Mouse (Mus musculus): ENCODE data around the gene Clmp. TPM values are rescaled to one million over a fixed set of nuclear protein-coding genes. Genes with fewer than 3 reads are reported as not detected.
"Not testable (repeated sequence)": the region's sequence is repeated elsewhere in the genome, so short reads cannot be mapped to it uniquely, and the experiment has no call there.

The Clmp gene
- total RNA-seq, 2 experiments from 2014 or later = 0.26 TPM; not detected in 1

DNA sequence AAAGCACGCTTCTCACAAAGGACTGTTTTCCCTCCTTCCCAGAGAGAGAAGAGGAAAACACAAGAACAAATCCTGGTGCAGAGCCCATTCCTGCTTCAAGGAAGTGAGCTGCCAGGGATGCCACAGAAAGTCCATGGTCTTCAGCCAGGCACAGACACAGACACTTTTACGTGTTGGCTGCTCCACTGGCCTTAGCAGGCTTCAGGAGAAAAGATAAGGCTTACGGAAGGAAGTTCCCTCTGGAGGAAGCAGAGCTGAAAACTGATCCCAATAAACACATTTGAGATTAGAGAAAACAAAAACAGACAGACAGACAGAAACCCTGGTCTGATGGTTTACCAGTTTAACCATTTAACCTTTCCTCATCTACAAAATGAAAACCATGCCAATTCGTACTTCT, 110.3 kb downstream of the Clmp start:
- no peak for ATAC-seq (replicated peaks; ENCODE audit: low FRiP score, poor library complexity, severe bottlenecking)

DNA sequence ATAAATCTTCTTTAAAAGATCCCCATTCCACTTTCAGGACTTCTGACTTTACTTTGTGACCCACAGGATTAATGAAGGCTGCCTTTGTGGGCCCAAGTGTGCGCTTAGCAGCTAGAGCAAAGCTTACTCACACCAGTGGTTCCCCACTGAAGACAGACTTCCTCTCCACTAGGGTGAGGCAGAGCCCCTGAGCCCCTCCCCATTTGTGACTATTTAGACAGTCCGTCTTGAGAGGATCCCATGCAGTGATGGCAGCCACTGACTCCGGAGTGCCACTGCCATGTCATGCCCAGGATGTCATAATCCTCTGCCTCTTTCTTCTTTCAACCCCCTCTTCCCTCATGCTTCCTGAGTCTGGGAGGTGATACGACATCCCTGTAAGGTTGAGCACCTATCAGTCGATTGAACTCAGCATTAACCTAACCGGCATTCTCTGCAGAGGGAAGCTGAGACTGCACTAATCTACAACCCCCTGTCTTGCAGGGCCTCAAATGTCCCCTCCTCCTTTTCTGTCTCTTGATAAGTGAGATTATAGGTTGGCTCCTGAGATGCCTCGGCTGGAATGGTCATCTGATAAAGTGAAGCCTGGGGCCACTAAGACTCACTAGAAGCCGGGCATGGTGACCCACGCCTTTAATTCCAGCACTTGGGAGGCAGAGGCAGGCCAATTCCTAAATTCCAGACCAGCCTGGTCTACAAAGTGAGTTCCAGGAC, 112.6 kb downstream of the Clmp start:
- ATAC-seq (replicated peaks; ENCODE audit: low FRiP score, poor library complexity, severe bottlenecking) = no peak

DNA sequence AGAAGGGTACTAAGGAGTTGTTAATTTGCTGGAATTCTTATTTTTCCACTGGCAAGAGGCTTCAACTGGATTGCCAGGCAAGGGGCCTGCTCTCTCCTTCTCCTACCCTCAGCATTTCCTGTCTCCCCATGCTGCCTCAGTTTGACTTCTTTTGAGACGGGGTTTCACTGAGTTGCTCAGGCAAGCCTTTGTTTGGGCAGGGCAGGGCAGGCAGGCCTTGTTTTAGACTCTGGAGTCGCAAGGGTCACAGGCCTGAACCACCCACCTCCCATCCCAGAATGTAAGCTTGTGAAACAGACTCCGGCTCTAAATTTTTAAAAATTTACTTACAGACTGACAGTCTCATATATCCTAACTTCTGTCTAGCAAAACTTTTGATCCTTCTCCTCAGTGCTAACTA, 113.3 kb downstream of the Clmp start:
- no peak for ATAC-seq (replicated peaks; ENCODE audit: low FRiP score, poor library complexity, severe bottlenecking)

DNA sequence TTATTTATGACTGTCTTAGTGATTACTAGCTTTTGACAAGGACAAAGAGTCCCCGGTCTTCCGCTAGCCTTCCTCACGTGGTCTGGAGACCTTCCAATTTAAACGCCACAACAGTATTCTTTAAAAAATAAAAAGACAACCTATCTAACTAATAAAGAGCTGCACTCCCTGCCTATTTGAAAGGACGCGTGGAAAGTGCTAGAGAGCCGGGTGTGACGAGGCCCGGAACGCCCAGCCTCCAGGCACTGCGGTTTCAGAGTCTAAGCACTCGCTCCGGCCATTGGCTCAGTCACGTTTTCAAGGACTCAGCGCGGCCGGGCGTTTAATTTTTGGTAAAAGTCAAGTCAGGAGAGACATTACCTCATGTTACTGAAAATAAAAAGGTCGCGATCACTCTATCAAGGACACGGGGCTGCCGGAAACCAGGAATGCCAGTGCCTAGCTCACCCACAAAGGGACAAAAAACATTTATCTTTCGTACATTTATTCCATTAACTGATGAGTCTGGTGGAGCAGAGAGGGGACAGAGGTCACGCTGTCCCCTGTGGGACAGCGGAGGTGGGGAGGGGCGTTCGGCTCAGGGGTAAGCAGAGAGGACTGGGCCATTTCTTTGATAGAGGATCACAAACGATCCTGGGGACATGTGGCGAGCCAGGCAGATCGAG, 114.2 kb downstream of the Clmp start:
- peak; percentile 65 for ATAC-seq (replicated peaks; ENCODE audit: low FRiP score, poor library complexity, severe bottlenecking)

DNA sequence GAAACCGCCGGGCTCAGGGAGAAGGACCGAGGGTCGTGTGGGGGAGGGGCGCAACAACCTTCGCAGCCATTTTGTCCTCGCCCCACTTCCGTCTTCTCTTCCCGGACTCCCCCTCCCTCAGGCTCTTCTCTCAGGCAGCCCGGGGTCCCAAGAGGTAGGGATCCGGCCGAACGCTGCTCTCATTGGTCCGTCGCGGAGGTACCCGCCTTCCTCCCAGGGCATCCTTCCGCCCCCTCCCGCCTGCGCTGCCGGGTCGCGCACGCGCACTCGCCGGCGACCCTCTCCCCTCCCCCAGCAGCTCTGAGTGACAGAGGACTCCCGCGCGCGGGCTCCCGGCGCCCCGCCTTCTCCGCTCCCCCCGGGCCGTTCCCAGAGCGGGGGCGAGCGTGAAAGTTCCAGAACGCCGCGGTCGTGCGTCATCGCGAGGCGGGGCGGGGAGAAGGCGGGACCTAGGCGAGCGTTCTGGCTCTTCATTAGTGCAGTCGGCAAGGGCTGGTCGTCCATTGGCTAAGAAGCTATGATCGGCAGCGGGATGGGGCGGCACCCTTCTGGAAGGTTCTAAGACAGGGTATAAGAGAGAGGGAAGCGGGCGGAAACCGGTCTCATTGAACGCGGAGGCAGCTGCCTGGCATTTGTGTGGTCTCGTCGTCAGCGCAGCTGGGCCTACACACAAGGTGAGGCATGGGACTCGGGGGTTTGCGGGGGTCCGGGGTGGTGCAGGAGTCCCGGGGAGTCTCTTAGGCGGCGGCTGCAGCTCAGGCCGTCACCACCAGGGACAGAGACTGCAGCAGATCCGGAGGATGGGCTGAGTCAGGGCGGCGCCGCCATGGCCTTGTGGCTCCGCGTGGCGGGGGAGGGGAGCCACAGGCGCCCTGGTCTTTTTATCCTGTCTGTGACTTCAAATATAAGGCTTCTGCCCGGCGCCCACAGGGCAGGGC, 115.2 kb downstream of the Clmp start, which contains the start of gene Hspa8:
Gene Hspa8 (plus strand): TSS at position 310 of the 938 bp plus-strand sequence.
- ATAC-seq (replicated peaks; ENCODE audit: low FRiP score, poor library complexity, severe bottlenecking) = peak; percentile 91

DNA sequence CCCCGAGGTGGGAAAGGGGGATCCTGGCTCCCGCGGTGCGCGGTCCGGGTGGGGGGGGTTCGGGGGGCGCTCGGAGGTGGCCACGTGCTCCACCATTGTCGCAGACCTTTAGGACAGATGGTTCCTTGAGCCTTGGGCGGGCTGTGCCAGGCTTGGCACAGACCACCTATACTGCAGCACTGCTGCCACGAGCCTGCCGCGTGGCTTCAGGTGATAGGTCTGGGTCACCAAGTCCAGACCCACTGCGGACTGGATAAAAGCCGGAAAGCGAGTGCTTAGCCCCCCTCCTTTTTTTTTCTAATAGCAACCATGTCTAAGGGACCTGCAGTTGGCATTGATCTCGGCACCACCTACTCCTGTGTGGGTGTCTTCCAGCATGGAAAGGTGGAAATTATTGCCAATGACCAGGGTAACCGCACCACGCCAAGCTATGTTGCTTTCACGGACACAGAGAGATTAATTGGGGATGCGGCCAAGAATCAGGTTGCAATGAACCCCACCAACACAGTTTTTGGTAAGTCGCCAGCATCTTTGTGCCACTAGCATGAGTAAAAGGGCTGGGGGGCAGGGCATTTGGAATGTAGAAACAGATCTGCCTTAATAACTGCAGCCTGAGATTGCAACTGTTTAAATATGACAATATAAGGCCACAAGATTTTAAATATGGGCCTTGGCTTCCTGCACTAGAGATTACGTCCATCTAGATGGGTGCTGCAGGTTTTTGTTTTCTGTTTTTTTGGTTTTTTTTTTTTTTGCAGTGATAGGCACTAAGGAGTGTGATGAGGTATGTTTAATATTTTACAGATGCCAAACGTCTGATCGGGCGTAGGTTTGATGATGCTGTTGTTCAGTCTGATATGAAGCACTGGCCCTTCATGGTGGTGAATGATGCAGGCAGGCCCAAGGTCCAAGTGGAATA, 116.1 kb downstream of the Clmp start:
- ATAC-seq (replicated peaks; ENCODE audit: low FRiP score, poor library complexity, severe bottlenecking) = not testable (repeated sequence)

DNA sequence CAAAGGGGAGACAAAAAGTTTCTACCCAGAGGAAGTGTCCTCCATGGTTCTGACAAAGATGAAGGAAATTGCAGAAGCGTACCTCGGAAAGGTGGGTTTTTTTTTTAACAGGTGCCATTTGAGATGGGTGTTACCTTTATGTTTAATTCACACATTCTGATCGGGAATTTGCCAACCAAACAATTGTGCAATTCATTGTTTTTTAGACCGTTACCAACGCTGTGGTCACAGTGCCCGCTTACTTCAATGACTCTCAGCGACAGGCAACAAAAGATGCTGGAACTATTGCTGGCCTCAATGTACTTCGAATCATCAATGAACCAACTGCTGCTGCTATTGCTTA, 116.7 kb downstream of the Clmp start:
- ATAC-seq (replicated peaks; ENCODE audit: low FRiP score, poor library complexity, severe bottlenecking) = not testable (repeated sequence)

DNA sequence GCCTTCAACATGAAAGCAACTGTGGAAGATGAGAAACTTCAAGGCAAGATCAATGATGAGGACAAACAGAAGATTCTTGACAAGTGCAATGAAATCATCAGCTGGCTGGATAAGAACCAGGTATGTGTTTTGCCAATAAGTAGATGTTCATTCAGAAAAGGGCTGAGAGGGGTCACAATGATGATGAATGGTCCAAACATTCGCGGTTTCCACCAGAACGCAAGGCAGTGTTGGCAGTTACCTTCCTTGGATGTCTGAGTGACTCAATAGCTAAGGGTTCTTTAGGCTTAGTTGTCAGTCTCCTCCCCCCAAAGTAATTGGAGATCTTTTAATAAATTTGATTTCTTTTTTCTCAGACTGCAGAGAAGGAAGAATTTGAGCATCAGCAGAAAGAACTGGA, 118.8 kb downstream of the Clmp start:
- ATAC-seq (replicated peaks; ENCODE audit: low FRiP score, poor library complexity, severe bottlenecking) = not testable (repeated sequence)

DNA sequence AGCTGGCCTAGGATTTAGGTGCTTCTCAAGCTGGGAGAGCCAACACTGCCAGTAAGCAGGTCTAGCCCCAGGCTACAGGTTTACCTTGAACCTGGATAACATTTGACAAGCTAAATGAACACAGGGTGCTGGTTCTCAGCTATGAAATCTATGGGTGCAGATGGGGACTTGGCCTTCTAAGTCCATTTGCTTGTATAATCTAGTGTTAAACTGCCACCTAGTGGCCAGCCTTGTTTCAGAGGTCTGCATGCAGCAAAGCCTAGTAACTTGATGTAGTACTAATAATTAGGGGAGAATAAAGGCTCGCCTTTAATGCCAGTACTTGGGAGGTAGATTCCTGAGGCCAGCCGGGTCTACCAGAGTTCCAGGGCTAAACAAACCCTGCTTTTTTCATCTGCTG, 119.5 kb downstream of the Clmp start:
- no peak for ATAC-seq (replicated peaks; ENCODE audit: low FRiP score, poor library complexity, severe bottlenecking)

DNA sequence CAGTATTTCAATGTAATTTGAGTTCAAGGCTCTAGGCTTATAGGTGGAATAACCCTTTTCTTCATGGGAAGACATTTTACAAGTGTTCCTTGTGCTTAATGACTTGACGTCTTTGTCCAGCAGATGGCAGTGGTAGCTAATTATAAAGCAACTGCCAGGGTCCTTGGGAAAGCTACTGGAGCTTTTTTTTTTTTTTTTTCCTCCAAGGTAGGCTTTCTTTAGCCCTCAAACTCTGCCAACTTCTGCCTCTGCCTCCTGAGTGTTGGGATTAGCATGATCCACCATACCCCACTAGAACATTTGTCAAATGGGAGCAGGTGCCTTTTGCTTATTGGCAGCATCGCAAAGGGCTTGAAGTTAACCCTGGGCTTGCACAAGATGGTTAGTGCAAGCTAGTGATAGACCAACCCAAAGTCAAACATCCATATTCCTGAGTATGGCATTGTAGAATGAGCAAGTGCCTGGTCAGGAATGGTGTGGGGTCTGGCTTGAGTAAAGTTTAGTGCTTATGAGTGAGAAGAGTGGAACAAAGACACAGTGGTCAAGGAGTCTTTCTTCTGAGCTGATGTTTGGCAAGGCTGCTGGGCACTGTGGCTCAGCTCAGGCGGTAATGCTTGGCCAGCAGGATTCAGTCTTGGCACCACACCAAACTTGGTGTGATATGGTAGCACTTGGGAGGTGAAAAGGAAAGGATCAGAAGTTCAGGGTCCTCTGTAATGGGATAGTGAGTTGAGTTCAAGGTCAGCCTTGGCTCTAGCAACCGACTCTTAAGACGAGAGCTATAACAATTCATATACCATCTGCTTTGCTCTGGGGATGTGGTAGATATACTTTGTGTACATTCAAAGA, 120.9 kb downstream of the Clmp start:
- ATAC-seq (replicated peaks; ENCODE audit: low FRiP score, poor library complexity, severe bottlenecking) = 0 out of 2 replicates have a peak, but pooled peaks have one; percentile 35

DNA sequence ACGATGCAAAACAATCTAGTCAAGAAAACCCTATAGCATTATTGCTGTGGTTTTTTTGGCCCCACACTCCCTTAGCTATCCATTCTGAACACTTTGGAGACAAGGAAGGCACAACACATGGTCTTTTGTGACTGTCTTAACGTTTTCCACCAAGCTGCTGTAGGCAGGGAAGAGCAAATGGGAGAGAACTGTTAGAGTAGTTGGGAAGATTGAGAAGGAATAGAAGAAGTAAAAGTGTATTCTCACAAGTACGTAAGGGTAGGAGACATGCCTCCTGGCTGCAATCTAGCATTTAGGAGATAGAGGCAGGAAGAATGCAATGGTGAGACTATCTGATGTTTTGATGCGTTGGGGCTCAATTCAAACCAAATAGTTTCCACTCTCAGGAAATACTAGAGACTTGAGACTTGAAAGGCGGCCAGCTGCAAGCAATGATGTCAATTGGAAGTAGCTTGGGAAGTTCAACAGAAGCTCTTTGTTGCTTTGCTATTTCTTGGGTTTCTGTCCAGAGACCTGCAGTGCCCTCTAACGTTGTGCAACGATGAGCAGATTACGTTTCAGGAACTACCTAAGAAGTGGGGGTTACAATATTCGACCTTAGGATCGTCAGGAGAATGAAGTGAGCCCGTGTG, 121.6 kb downstream of the Clmp start:
- no peak for ATAC-seq (replicated peaks; ENCODE audit: low FRiP score, poor library complexity, severe bottlenecking)

DNA sequence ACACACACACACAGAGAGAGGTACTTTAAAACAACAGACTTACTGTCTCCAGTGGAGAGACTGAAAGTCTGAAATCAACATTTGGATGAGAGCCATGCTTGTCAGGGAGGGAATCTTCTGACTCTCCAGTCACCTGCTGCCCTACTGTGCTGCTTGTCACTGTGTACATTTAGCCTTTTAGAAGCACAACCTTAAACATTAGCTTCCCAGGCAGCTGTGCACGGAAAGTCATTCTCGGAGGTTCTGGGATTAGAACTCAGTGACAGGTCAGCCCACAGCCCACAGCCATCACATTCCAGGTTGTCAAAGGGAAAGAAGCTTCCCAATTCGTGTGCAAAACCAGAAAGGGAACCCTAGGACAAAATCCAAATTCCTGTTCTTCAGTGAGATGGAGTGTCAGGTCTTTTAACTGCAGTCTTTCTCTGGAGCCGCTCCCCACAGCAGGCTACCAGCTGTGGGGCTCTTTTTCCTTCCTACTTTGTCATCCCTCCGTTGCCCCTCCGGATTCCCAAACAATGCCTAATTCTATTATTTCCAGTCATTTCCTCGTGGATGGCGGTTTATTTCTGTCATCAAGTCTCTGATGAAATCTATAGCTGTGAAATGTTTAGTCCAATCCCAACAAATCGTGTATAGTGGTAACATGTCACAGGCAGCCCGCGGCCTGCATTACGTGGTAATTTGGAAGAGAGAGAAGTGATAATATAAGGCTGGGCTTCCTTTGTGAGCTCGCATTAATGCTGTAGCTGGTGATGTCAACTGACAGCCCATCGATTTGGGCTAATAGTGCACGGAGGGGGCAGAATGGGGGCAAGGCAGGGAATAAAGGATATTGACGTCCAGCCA, 122.5 kb downstream of the Clmp start:
- ATAC-seq (replicated peaks; ENCODE audit: low FRiP score, poor library complexity, severe bottlenecking) = no peak

DNA sequence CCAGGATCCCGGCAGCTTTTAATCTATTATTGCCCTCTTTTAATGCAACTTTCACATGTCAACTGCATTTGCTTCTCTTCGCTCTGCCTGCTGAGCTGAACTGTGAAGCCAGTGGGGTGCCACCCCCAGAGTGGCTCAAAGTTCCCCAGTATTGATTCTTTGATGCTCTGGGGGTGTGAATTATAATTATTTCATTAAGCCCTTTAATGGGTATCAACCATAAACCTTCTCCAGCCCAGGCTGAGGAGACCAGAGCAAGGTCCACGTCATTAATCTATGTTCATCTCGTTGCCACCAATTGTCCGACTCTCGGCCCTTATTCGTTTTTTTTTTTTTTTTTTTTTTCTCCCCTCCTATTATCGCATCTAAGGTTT, 123.1 kb downstream of the Clmp start:
- no peak for ATAC-seq (replicated peaks; ENCODE audit: low FRiP score, poor library complexity, severe bottlenecking)

DNA sequence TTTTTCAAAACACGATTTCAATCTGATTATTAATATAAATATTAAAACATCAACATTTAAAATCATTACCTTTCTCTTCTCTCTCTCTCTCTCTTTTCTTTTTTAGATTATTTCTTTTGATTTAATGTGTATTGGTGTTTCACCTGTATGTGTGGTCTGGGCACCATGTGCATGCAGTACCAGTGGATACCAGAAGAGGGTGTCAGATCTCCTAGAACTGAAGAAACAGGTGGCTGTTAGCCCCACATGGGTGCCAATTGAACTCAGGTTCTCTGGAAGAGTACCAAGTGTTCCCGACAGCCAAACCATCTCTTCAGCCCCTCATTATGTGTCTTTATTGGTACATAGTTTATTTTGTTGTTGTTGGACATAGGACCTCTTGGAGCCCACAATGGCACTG, 126.1 kb downstream of the Clmp start:
- ATAC-seq (replicated peaks; ENCODE audit: low FRiP score, poor library complexity, severe bottlenecking) = no peak

DNA sequence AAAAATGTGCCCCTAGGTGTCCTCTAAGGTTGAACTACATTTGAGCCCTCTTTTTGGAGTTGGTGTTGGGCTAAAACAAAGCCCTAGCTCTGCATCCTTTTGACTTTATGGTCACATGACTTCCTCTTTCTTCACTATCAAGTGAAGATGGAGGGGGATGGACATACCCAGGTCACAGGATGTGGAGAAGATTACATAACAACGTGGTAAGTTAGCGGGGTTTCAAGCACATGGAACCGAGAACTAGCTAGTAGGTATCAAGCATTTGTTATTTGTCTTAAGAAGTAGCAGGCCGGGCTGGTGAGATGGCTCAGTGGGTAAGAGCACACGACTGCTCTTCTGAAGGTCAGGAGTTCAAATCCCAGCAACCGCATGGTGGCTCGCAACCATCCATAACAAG, 128.3 kb downstream of the Clmp start:
- ATAC-seq (replicated peaks; ENCODE audit: low FRiP score, poor library complexity, severe bottlenecking) = no peak

DNA sequence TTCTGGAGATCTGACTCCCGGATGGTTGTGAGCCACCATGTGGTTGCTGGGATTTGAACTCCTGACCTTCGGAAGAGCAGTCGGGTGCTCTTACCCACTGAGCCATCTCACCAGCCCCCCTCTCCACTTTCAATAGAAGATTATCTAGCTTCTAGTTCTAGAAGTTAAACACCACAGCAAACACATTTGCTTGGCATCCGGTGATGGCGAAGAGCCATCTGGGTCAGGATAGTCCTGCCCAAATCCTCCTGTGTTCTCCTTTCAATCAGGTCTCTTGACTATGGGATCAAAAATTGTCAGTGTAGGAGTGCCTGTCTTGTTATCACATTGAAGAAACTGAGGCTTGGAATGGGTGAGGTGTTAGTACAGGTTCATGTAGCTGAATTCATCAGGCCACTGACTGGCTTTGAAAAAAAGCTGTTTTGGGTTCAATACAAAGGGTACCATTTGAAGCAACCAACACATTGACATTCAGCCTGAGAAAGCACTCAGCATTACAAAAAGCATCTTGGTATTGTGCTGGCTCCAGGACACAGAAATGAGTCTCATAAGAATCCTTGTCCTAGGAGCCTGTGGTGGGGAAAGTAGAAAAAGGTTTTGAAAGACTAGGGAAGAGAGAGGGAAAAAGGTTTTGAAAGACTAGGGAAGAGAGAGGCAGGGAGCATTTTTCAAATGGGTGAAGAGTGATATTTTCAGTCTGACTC, 131.7 kb downstream of the Clmp start:
- no peak for ATAC-seq (replicated peaks; ENCODE audit: low FRiP score, poor library complexity, severe bottlenecking)

DNA sequence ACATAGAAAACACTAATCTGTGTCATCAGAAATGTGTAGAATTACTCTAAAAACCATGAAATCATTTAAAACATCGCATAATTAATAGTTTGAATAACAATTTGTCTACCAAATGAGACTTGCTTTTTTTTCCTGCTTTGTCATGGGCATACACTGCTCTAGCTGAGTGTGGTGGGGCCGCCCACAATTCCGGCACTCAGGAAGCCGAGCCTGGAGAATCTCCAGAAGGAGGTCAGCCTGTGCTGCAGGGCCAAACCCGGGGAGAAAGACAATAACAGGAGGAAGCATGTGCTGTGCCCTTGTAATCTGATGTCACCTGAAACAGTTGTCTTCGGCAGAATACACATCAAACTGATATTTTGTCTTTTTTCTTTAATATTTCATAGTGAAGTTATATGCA, 139.8 kb downstream of the Clmp start:
- no peak for ATAC-seq (replicated peaks; ENCODE audit: low FRiP score, poor library complexity, severe bottlenecking)

Data from erythroblast, adult 5-6 weeks (primary cell).